Mouse (Mus musculus) retina, postnatal 1 day (tissue): ENCODE measurements around the gene Rora.
A peak's percentile ranks its signal among the peaks of the same experiment; 100 is the strongest.

Experiments
- DNase-seq: peaks from one replicate; pipeline ENCODE4 v3.0.0-alpha.2; 2012

Rora gene

GRCm38 (mm10) chr9:68761672-68762071, 108.1 kb downstream of the Rora start:
- DNase-seq = no peak

- no peak for DNase-seq
Measured at GRCm38 (mm10) chr9:68765595-68765994, 112.0 kb downstream of the Rora start.

GRCm38 (mm10) chr9:68769638-68770037, 116.1 kb downstream of the Rora start:
- DNase-seq = no peak

GRCm38 (mm10) chr9:68771383-68771782, 117.8 kb downstream of the Rora start:
- no peak for DNase-seq

GRCm38 (mm10) chr9:68773770-68774169, 120.2 kb downstream of the Rora start:
- DNase-seq = no peak

GRCm38 (mm10) chr9:68782011-68782410, 128.4 kb downstream of the Rora start:
- no peak for DNase-seq

GRCm38 (mm10) chr9:68782604-68783003, 129.0 kb downstream of the Rora start:
- DNase-seq = no peak

- no peak for DNase-seq
Measured at GRCm38 (mm10) chr9:68783246-68783645, 129.7 kb downstream of the Rora start.

GRCm38 (mm10) chr9:68786614-68787293, 133.2 kb downstream of the Rora start:
- no peak for DNase-seq

GRCm38 (mm10) chr9:68787665-68788064, 134.1 kb downstream of the Rora start:
- DNase-seq = no peak

GRCm38 (mm10) chr9:68790922-68791321, 137.3 kb downstream of the Rora start:
- DNase-seq = no peak

GRCm38 (mm10) chr9:68791982-68792540, 138.5 kb downstream of the Rora start:
- DNase-seq = peak; percentile 87

GRCm38 (mm10) chr9:68795314-68795713, 141.7 kb downstream of the Rora start:
- DNase-seq = no peak

GRCm38 (mm10) chr9:68798221-68798620, 144.6 kb downstream of the Rora start:
- DNase-seq = no peak

GRCm38 (mm10) chr9:68799065-68799464, 145.5 kb downstream of the Rora start:
- DNase-seq = no peak

GRCm38 (mm10) chr9:68804229-68804628, 150.6 kb downstream of the Rora start:
- no peak for DNase-seq

GRCm38 (mm10) chr9:68805776-68806175, 152.2 kb downstream of the Rora start:
- no peak for DNase-seq

- no peak for DNase-seq
Measured at GRCm38 (mm10) chr9:68807735-68808134, 154.1 kb downstream of the Rora start.

- no peak for DNase-seq
Measured at GRCm38 (mm10) chr9:68809536-68809935, 155.9 kb downstream of the Rora start.

- DNase-seq = no peak
Measured at GRCm38 (mm10) chr9:68814723-68815122, 161.1 kb downstream of the Rora start.

- no peak for DNase-seq
Measured at GRCm38 (mm10) chr9:68815877-68816276, 162.3 kb downstream of the Rora start.

GRCm38 (mm10) chr9:68820036-68820435, 166.4 kb downstream of the Rora start:
- no peak for DNase-seq

- no peak for DNase-seq
Measured at GRCm38 (mm10) chr9:68820478-68820877, 166.9 kb downstream of the Rora start.

- DNase-seq = no peak
Measured at GRCm38 (mm10) chr9:68821388-68821787, 167.8 kb downstream of the Rora start.

GRCm38 (mm10) chr9:68823292-68823691, 169.7 kb downstream of the Rora start:
- no peak for DNase-seq
